Mouse (Mus musculus) 3134 (cell line): ENCODE measurements around the gene Spata25.

Experiments used
- DNase-seq: peaks from one replicate; pipeline ENCODE4 v3.0.0-alpha.2; 2011; ENCODE audit warnings: low spot score; ENCODE audit not compliant: insufficient read length; ENCODE audit errors: extremely low read depth

The Spata25 gene

GRCm38 (mm10) chr2:164815348-164815747 is 13.0 kb downstream of the Spata25 start:
- no peak for DNase-seq

GRCm38 (mm10) chr2:164813557-164813956 is 14.8 kb downstream of the Spata25 start:
- no peak for DNase-seq

GRCm38 (mm10) chr2:164806614-164807013 is 21.7 kb downstream of the Spata25 start:
- DNase-seq: no peak

- DNase-seq: no peak
Measured at GRCm38 (mm10) chr2:164805332-164805718, 23.0 kb downstream of the Spata25 start.

- DNase-seq: peak; percentile 94
Measured at GRCm38 (mm10) chr2:164804533-164805331, 23.6 kb downstream of the Spata25 start, which contains the start of the genes Acot8 and Zswim3. Acot8 (minus strand) TSS chr2:164804882. Zswim3 (plus strand) TSS chr2:164805098.

GRCm38 (mm10) chr2:164803921-164804313 is 24.4 kb downstream of the Spata25 start:
- no peak for DNase-seq

GRCm38 (mm10) chr2:164803201-164803920 is 25.0 kb downstream of the Spata25 start:
- DNase-seq: no peak

- no peak for DNase-seq
Measured at GRCm38 (mm10) chr2:164800252-164801004, 27.9 kb downstream of the Spata25 start.

GRCm38 (mm10) chr2:164798554-164798953 is 29.8 kb downstream of the Spata25 start:
- DNase-seq: peak; percentile 46

GRCm38 (mm10) chr2:164795868-164796267 is 32.5 kb downstream of the Spata25 start:
- DNase-seq: no peak

GRCm38 (mm10) chr2:164794293-164794692 is 34.0 kb downstream of the Spata25 start:
- peak; percentile 60 for DNase-seq

GRCm38 (mm10) chr2:164793772-164794171 is 34.6 kb downstream of the Spata25 start:
- no peak for DNase-seq

- no peak for DNase-seq
Measured at GRCm38 (mm10) chr2:164793236-164793635, 35.1 kb downstream of the Spata25 start.

GRCm38 (mm10) chr2:164792400-164793190 is 35.7 kb downstream of the Spata25 start:
- DNase-seq: no peak

GRCm38 (mm10) chr2:164791841-164792261 is 36.5 kb downstream of the Spata25 start:
- no peak for DNase-seq

- no peak for DNase-seq
Measured at GRCm38 (mm10) chr2:164790451-164790850, 37.9 kb downstream of the Spata25 start.

GRCm38 (mm10) chr2:164788411-164788810 is 39.9 kb downstream of the Spata25 start:
- DNase-seq: no peak

- DNase-seq: no peak
Measured at GRCm38 (mm10) chr2:164787779-164788178, 40.6 kb downstream of the Spata25 start.

GRCm38 (mm10) chr2:164787032-164787431 is 41.3 kb downstream of the Spata25 start:
- no peak for DNase-seq

- no peak for DNase-seq
Measured at GRCm38 (mm10) chr2:164786388-164786885, 41.9 kb downstream of the Spata25 start.
